Mouse (Mus musculus) small intestine, adult 2 months (tissue): ENCODE results near the gene Ttc28. TPM values are rescaled to one million over a fixed set of nuclear protein-coding genes. Genes with fewer than 3 reads are reported as not detected.

Experiments used
- H3K27ac ChIP-seq: fragments of 200-500 bp; 2 replicates; pipeline ENCODE4 v1.5.1; 2012; ENCODE audit warnings: low read depth, low read length, control low read depth, inconsistent platforms; ENCODE audit not compliant: insufficient read depth
- H3K27me3 ChIP-seq: fragments of 200-500 bp; 2 replicates; pipeline ENCODE4 v1.6.1; 2012; ENCODE audit warnings: mild to moderate bottlenecking, moderate library complexity, low read length, inconsistent platforms; ENCODE audit not compliant: control insufficient read depth, insufficient read depth
- H3K36me3 ChIP-seq: fragments of 200-500 bp; 2 replicates; pipeline ENCODE4 v1.6.1; 2012; ENCODE audit warnings: mild to moderate bottlenecking, low read length, control low read depth, inconsistent platforms; ENCODE audit not compliant: control insufficient read depth, insufficient read depth
- H3K4me1 ChIP-seq: fragments of 200-500 bp; 2 replicates; pipeline ENCODE4 v1.6.1; 2012; ENCODE audit warnings: low read length, inconsistent platforms, mixed read lengths; ENCODE audit not compliant: control insufficient read depth, insufficient read depth, insufficient read length
- H3K4me3 ChIP-seq: fragments of 200-500 bp; 2 replicates; pipeline ENCODE4 v1.5.1; 2012; ENCODE audit warnings: low read depth, mild to moderate bottlenecking, control low read depth, inconsistent platforms, low read length, moderate library complexity
- CTCF ChIP-seq: fragments of 200-500 bp; IDR thresholded peaks from 2 replicates; pipeline ENCODE4 v1.5.1; 2012; ENCODE audit warnings: low read depth, mild to moderate bottlenecking, control low read depth, inconsistent platforms, low read length, moderate library complexity, mixed read lengths; ENCODE audit not compliant: insufficient replicate concordance, insufficient read length; ENCODE audit errors: extremely low read depth
- POLR2A ChIP-seq: fragments of 200-500 bp; IDR thresholded peaks from 2 replicates; pipeline ENCODE4 v1.6.1; 2012; ENCODE audit warnings: low read depth, mild to moderate bottlenecking, control low read depth, inconsistent platforms, low read length, moderate library complexity
- WGBS: fragments of 180-500 bp; shearing (Covaris S2); methylation state at CpG from one replicate; pipeline ENCODE4 v1.1.7; 2018; 5-methylcytosine and 5-hydroxymethylcytosine counted together
- polyA plus RNA-seq: library from polyadenylated mRNA; depleted of rRNA; stranded (reverse); fragments of >200 nt; gene quantifications from 2 replicates; pipeline ENCODE4 v1.2.3, GENCODE M21; 2012

Gene Ttc28
- polyA plus RNA-seq, 1 experiment = 3.2 TPM

GRCm38 (mm10) chr5:111181204-111181912 lies 301.8 kb downstream of the Ttc28 start:
- Histone ChIP-seq H3K4me1 (peaks cover 14% of the 10 kb centered on the region), H3K27me3 (no peaks in the 10 kb centered on the region), H3K4me3 (no peak overlapping the region), H3K36me3 (no peaks in the 10 kb centered on the region), H3K27ac (no peak overlapping the region)
- 46% methylated on average over 7 of the region's 7 CpGs for WGBS
- TF ChIP-seq CTCF (no peak), POLR2A (no peak)

GRCm38 (mm10) chr5:111186600-111186999 lies 307.0 kb downstream of the Ttc28 start:
- H3K27ac ChIP-seq = no peak overlapping the region
- H3K27me3 ChIP-seq = no peaks in the 10 kb centered on the region
- H3K4me3 ChIP-seq = no peak overlapping the region
- no peaks in the 10 kb centered on the region for H3K36me3 ChIP-seq
- no peaks in the 10 kb centered on the region for H3K4me1 ChIP-seq
- TF ChIP-seq POLR2A = no peak
- TF ChIP-seq CTCF = no peak
- WGBS = 58% methylated on average over 11 of the region's 11 CpGs

- 66% methylated on average over 9 of the region's 9 CpGs for WGBS
- H3K27me3 ChIP-seq = no peaks in the 10 kb centered on the region
- H3K4me3 ChIP-seq = no peak overlapping the region
- peaks cover 2% of the 10 kb centered on the region for H3K4me1 ChIP-seq
- H3K36me3 ChIP-seq = no peaks in the 10 kb centered on the region
- H3K27ac ChIP-seq = no peak overlapping the region
- TF ChIP-seq POLR2A (no peak), CTCF (no peak)
Observed at GRCm38 (mm10) chr5:111191972-111192371, 312.4 kb downstream of the Ttc28 start.

- peaks cover 2% of the 10 kb centered on the region for H3K4me1 ChIP-seq
- H3K27me3 ChIP-seq = no peaks in the 10 kb centered on the region
- H3K27ac ChIP-seq = no peak overlapping the region
- no peak overlapping the region for H3K4me3 ChIP-seq
- TF ChIP-seq POLR2A (no peak), CTCF (no peak)
- 78% methylated on average over 2 of the region's 2 CpGs for WGBS
- no peaks in the 10 kb centered on the region for H3K36me3 ChIP-seq
Observed at GRCm38 (mm10) chr5:111194829-111195228, 315.2 kb downstream of the Ttc28 start.

- H3K4me3 ChIP-seq = no peak overlapping the region
- H3K4me1 ChIP-seq = peaks cover 4% of the 10 kb centered on the region
- no peaks in the 10 kb centered on the region for H3K27me3 ChIP-seq
- TF ChIP-seq POLR2A = no peak
- TF ChIP-seq CTCF = no peak
- H3K36me3 ChIP-seq = no peaks in the 10 kb centered on the region
- 33% methylated on average over 11 of the region's 11 CpGs for WGBS
- no peak overlapping the region for H3K27ac ChIP-seq
Observed at GRCm38 (mm10) chr5:111195488-111196485, 316.2 kb downstream of the Ttc28 start.

- Histone ChIP-seq H3K36me3 (no peaks in the 10 kb centered on the region), H3K27ac (no peak overlapping the region), H3K4me1 (peaks cover 4% of the 10 kb centered on the region), H3K27me3 (no peaks in the 10 kb centered on the region), H3K4me3 (no peak overlapping the region)
- no peak for TF ChIP-seq POLR2A
- TF ChIP-seq CTCF = no peak
- WGBS = 87% methylated on average over 15 of the region's 15 CpGs
Observed at GRCm38 (mm10) chr5:111197727-111198126, 318.1 kb downstream of the Ttc28 start.
